Mouse (Mus musculus) erythroid progenitor cell, adult 5-6 weeks (primary cell): ENCODE data around the gene Ndufb4. TPM values are rescaled to one million over a fixed set of nuclear protein-coding genes. Genes with fewer than 3 reads are reported as not detected.

Source experiments
- total RNA-seq, 2 experiments: library from RNA; stranded (forward) in 1 of 2; stranded (reverse) in 1 of 2; fragments of 150-400 nt in 1 of 2; fragments of 186-747, 209-891 nt in 1 of 2; gene quantifications; 2 replicates each; pipeline versions ENCODE4 v1.2.3 to v1.2.4; 2015 to 2017; ENCODE audit warnings: low replicate concordance in 2 of 2

The Ndufb4 gene
- total RNA-seq, 2 experiments from 2014 or later, result 26.3 to 28.9 TPM

Other genes starting within 250 kb of the Ndufb4 start
- 0.42 and 3.2 TPM in 2 replicates for gene Gtf2e1, start 114.7 kb downstream of the Ndufb4 start, total RNA-seq (2015; ENCODE audit: low replicate concordance)
- 3.0 and 3.7 TPM in 2 replicates for gene Gtf2e1, start 114.7 kb downstream of the Ndufb4 start, total RNA-seq (2017; ENCODE audit: low replicate concordance)
- 7.1 and 11.2 TPM in 2 replicates for gene Rabl3, start 114.6 kb downstream of the Ndufb4 start, total RNA-seq (2015; ENCODE audit: low replicate concordance)
- 3.6 and 8.5 TPM in 2 replicates for gene Rabl3, start 114.6 kb downstream of the Ndufb4 start, total RNA-seq (2017; ENCODE audit: low replicate concordance)
- not detected in 2 replicates for gene Hgd, start 74.3 kb downstream of the Ndufb4 start, total RNA-seq (2015; ENCODE audit: low replicate concordance)
- gene Hgd, start 74.3 kb downstream of the Ndufb4 start, total RNA-seq (2017; ENCODE audit: low replicate concordance), result not detected in 2 replicates
- gene Fstl1, start 122.4 kb upstream of the Ndufb4 start, total RNA-seq (2015; ENCODE audit: low replicate concordance), result 1.1 and 2.1 TPM in 2 replicates
- 0.51 and 1.6 TPM in 2 replicates for gene Fstl1, start 122.4 kb upstream of the Ndufb4 start, total RNA-seq (2017; ENCODE audit: low replicate concordance)
- not detected in 2 replicates for gene Gm36028, start 206.7 kb upstream of the Ndufb4 start, total RNA-seq (2015; ENCODE audit: low replicate concordance)
- not detected in 2 replicates for gene Gm36028, start 206.7 kb upstream of the Ndufb4 start, total RNA-seq (2017; ENCODE audit: low replicate concordance)
- 8.8 and 9.7 TPM in 2 replicates for gene Lrrc58, start 213.9 kb upstream of the Ndufb4 start, total RNA-seq (2015; ENCODE audit: low replicate concordance)
- 3.9 and 4.7 TPM in 2 replicates for gene Lrrc58, start 213.9 kb upstream of the Ndufb4 start, total RNA-seq (2017; ENCODE audit: low replicate concordance)